Mouse (Mus musculus): Measurements from ENCODE around the gene Gm8914.
"Not testable (repeated sequence)": the region's sequence is repeated elsewhere in the genome, so short reads cannot be mapped to it uniquely, and the experiment has no call there.

The Gm8914 gene

DNA sequence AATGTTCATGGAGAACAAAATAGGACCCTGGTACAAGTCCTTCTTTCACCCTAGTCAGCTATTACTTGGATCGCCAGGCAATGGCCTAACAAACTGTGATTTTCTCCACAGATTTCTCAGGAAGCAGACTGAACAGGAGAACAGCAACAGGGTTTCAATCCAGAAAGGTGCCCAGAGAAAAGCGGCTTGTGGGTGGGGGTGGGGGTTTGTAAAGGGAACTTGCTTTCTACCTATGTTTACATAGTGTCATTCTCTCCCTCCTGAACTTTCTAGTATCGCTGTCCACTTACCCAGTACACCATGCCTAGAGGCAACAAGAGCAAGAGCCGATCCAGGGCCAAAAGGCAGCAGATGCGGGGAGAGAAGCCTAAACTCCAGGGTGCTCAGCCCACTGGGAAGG, at the start of gene Gm8914:
TSS of gene Gm8914 (plus strand) at position 301 of the 400 bp plus-strand sequence.
- DNase-seq, result not testable (repeated sequence)

Data from embryo, embryonic 11 days (tissue).